26 mouse cellular contexts compared by ENCODE assay signal in the genomic region with DNA sequence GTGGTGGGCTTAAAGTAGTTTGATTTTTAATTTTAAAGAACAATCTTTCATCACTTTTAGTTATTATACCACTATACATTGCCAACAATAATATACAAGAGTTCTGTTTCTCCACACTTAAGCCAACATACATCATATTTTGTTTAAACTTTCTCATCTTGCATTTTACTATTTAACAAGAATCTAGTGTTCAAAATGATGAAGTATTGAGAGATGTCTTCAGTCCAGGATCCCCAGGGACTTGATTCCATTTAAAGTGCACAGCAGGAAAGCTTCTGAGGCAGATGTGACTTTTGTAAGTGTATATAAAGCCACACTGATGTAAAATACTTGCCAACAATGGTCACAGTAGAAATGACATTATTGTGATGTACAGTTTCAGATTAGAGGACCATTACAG. TPM values are rescaled to one million over a fixed set of nuclear protein-coding genes. Genes with fewer than 3 reads are reported as not detected.
"Had no signal": no experiment of that assay in that cellular context is flagged by ENCODE, and none has a peak within 500 bp of the region (broad histone marks: within the 10 kb centered on the region; RNA-seq: fewer than 3 reads in every experiment).

A gene (plus strand): TSS at position 301 of the 400 bp plus-strand sequence.

- DNase-seq: cerebellum, adult 8-10 months; cerebellum, adult 9-10 months; cerebellum, adult 9-11 months; cerebellum, postnatal 10 days; cerebellum, postnatal 14 days; cerebellum, postnatal 25 days; cerebellum, postnatal 36 days; embryo, embryonic 11 days; forebrain, postnatal 0 days; gastrocnemius, adult 2 months; gastrocnemius, postnatal 10 days; gastrocnemius, postnatal 14 days; gastrocnemius, postnatal 25 days; gastrocnemius, postnatal 36 days; heart, adult 11 months; heart, adult 18-20 months; heart, adult 2 months had no signal

- ATAC-seq: forebrain, embryonic 13.5 days; forebrain, embryonic 14.5 days; forebrain, embryonic 15.5 days; forebrain, embryonic 16.5 days; forebrain, postnatal 0 days had no signal

RNA-seq across cellular contexts. Expression of the gene that starts here (rescaled TPM):
- total RNA-seq: common myeloid progenitor, adult 5-6 weeks; forebrain, postnatal 0 days; gastrocnemius, adult 18-20 months; gastrocnemius, adult 2 months; gastrocnemius, adult 8-10 months; gastrocnemius, postnatal 10 days; gastrocnemius, postnatal 14 days; gastrocnemius, postnatal 25 days; gastrocnemius, postnatal 36 days; gastrocnemius, postnatal 4 days; heart, adult 18-20 months; heart, adult 2 months; heart, adult 8-10 months had no signal
